In genomic region chr12:107093326-107093725, GRCm38 (mm10) we compare ENCODE assay signal across 11 mouse cellular contexts.
DNase-seq lines count a peak whose midpoint lies in the region; ATAC-seq and TF ChIP-seq lines count a peak whose summit lies in the region.
"Had no signal": no experiment of that assay in that cellular context is flagged by ENCODE, and none has a peak within 500 bp of the region (broad histone marks: within the 10 kb centered on the region; RNA-seq: fewer than 3 reads in every experiment).

No protein-coding gene starts in this region.

- DNase-seq in cerebellum, adult 18-20 months, result peak; percentile 75 to 86
- peak; percentile 57 to 81 for DNase-seq in cerebellum, postnatal 14 days
- DNase-seq in layer of hippocampus, postnatal 14 days (ENCODE audit: low spot score in 2 of 2), result peak; percentile 34 to 74
- peak; percentile 66 to 68 for DNase-seq in right cerebral cortex, adult 2 months (ENCODE audit: low spot score in 2 of 2)
- no peak for DNase-seq in lung, postnatal 0 days (ENCODE audit: low spot score)
- DNase-seq in gastrocnemius, adult 18-20 months (ENCODE audit: low spot score), result no peak
- DNase-seq in urinary bladder, postnatal 36 days (ENCODE audit: low spot score in 2 of 2), result no peak

- H3K4me1 ChIP-seq in lung, postnatal 0 days (ENCODE audit: insufficient read depth, low read depth, low read length), result no peaks in the 10 kb centered on the region
- H3K4me1 ChIP-seq: heart, embryonic 12.5 days; hindbrain, embryonic 12.5 days; kidney, embryonic 15.5 days; liver, embryonic 12.5 days had no signal

- no peak overlapping the region for H3K9ac ChIP-seq in lung, postnatal 0 days (replicated peaks; ENCODE audit: low read depth)
- H3K9ac ChIP-seq: heart, embryonic 12.5 days; hindbrain, embryonic 12.5 days; kidney, embryonic 15.5 days; liver, embryonic 12.5 days had no signal

- H3K4me3 ChIP-seq in lung, postnatal 0 days (ENCODE audit: low read depth, low read length), result no peak overlapping the region
- H3K4me3 ChIP-seq: heart, embryonic 12.5 days; hindbrain, embryonic 12.5 days; kidney, embryonic 15.5 days; liver, embryonic 12.5 days had no signal

- H3K36me3 ChIP-seq in lung, postnatal 0 days (ENCODE audit: insufficient read depth, low read length), result no peaks in the 10 kb centered on the region
- H3K36me3 ChIP-seq: heart, embryonic 12.5 days; hindbrain, embryonic 12.5 days; kidney, embryonic 15.5 days; liver, embryonic 12.5 days had no signal

- 84% methylated on average over 13 of the region's 13 CpGs for WGBS in lung, postnatal 0 days

- no peaks in the 10 kb centered on the region for H3K27me3 ChIP-seq in lung, postnatal 0 days (replicated peaks; ENCODE audit: insufficient read depth, low read length)
- H3K27me3 ChIP-seq: heart, embryonic 12.5 days; hindbrain, embryonic 12.5 days; kidney, embryonic 15.5 days; liver, embryonic 12.5 days had no signal

- no peak for TF ChIP-seq CTCF in lung, postnatal 0 days (IDR thresholded peaks at IDR 0.05)

- TF ChIP-seq EP300 in lung, postnatal 0 days (IDR thresholded peaks at IDR 0.05), result no peak

- no peak overlapping the region for H3K27ac ChIP-seq in lung, postnatal 0 days (ENCODE audit: low read length)
- H3K27ac ChIP-seq: hindbrain, embryonic 12.5 days; kidney, embryonic 15.5 days; liver, embryonic 12.5 days had no signal

- H3K9me3 ChIP-seq in lung, postnatal 0 days (ENCODE audit: low read length), result no peaks in the 10 kb centered on the region
- H3K9me3 ChIP-seq: heart, embryonic 12.5 days; hindbrain, embryonic 12.5 days; kidney, embryonic 15.5 days; liver, embryonic 12.5 days had no signal

- ATAC-seq in lung, postnatal 0 days, result no peak
- ATAC-seq: liver, embryonic 12.5 days had no signal

- no peak overlapping the region for H3K4me2 ChIP-seq in lung, postnatal 0 days (replicated peaks; ENCODE audit: low read depth, low read length)
- H3K4me2 ChIP-seq: heart, embryonic 12.5 days; hindbrain, embryonic 12.5 days; kidney, embryonic 15.5 days; liver, embryonic 12.5 days had no signal

Comparison
In these comparisons a context has a peak if more than half of its experiments do, and no peak if none do; other contexts are left out.
1. DNase-seq: peak in cerebellum, adult 18-20 months (2 of 2), cerebellum, postnatal 14 days (2 of 2), layer of hippocampus, postnatal 14 days (2 of 2) and right cerebral cortex, adult 2 months (2 of 2); none in lung, postnatal 0 days (single experiment), gastrocnemius, adult 18-20 months (single experiment) and urinary bladder, postnatal 36 days (0 of 2).